Mouse (Mus musculus): ENCODE data around the gene Usp46. TPM values are rescaled to one million over a fixed set of nuclear protein-coding genes. Genes with fewer than 3 reads are reported as not detected.
A peak's percentile ranks its signal among the peaks of the same experiment; 100 is the strongest.
"Not testable (repeated sequence)": the region's sequence is repeated elsewhere in the genome, so short reads cannot be mapped to it uniquely, and the experiment has no call there.

The Usp46 gene
- total RNA-seq, 2 experiments from 2014 or later, result 129 to 137 TPM

- DNase-seq, result no peak
These were observed 47.7 kb downstream of the Usp46 start for GRCm38 (mm10) chr5:74020506-74020905.

- no peak for DNase-seq
These were observed 49.2 kb downstream of the Usp46 start for GRCm38 (mm10) chr5:74018870-74019565.

- DNase-seq, result no peak
These were observed 50.7 kb downstream of the Usp46 start for GRCm38 (mm10) chr5:74017488-74017887.

- no peak for DNase-seq
These were observed 56.6 kb downstream of the Usp46 start for GRCm38 (mm10) chr5:74011629-74012028.

GRCm38 (mm10) chr5:74007492-74008070 is 60.6 kb downstream of the Usp46 start:
- no peak for DNase-seq

- no peak for DNase-seq
These were observed 62.3 kb downstream of the Usp46 start for GRCm38 (mm10) chr5:74005936-74006335.

- no peak for DNase-seq
These were observed 66.5 kb downstream of the Usp46 start for GRCm38 (mm10) chr5:74001743-74002142.

GRCm38 (mm10) chr5:73998966-73999365 is 69.3 kb downstream of the Usp46 start:
- DNase-seq, result no peak

GRCm38 (mm10) chr5:73994850-73995249 is 73.4 kb downstream of the Usp46 start:
- DNase-seq, result no peak

GRCm38 (mm10) chr5:73993538-73993937 is 74.7 kb downstream of the Usp46 start:
- DNase-seq, result no peak

GRCm38 (mm10) chr5:73992321-73992720 is 75.9 kb downstream of the Usp46 start:
- no peak for DNase-seq

- DNase-seq, result no peak
These were observed 78.7 kb downstream of the Usp46 start for GRCm38 (mm10) chr5:73989532-73989931.

- DNase-seq, result no peak
These were observed 80.3 kb downstream of the Usp46 start for GRCm38 (mm10) chr5:73987777-73988560.

- no peak for DNase-seq
These were observed 90.8 kb downstream of the Usp46 start for GRCm38 (mm10) chr5:73977426-73977825.

- no peak for DNase-seq
These were observed 96.5 kb downstream of the Usp46 start for GRCm38 (mm10) chr5:73971701-73972100.

GRCm38 (mm10) chr5:73970024-73970628 is 98.1 kb downstream of the Usp46 start:
- peak; percentile 17 to 23 for DNase-seq

GRCm38 (mm10) chr5:73969338-73969737 is 98.9 kb downstream of the Usp46 start:
- DNase-seq, result no peak

GRCm38 (mm10) chr5:73959779-73960178 is 108.5 kb downstream of the Usp46 start:
- no peak for DNase-seq

GRCm38 (mm10) chr5:73958614-73959013 is 109.6 kb downstream of the Usp46 start:
- not testable (repeated sequence) for DNase-seq

GRCm38 (mm10) chr5:73958096-73958495 is 110.1 kb downstream of the Usp46 start:
- no peak for DNase-seq

GRCm38 (mm10) chr5:73955691-73956090 is 112.5 kb downstream of the Usp46 start:
- no peak for DNase-seq

GRCm38 (mm10) chr5:73955005-73955404 is 113.2 kb downstream of the Usp46 start:
- no peak for DNase-seq

- no peak for DNase-seq
These were observed 115.1 kb downstream of the Usp46 start for GRCm38 (mm10) chr5:73953066-73953614.
